Mouse (Mus musculus): ENCODE data around the gene Atp1a2.

DNA sequence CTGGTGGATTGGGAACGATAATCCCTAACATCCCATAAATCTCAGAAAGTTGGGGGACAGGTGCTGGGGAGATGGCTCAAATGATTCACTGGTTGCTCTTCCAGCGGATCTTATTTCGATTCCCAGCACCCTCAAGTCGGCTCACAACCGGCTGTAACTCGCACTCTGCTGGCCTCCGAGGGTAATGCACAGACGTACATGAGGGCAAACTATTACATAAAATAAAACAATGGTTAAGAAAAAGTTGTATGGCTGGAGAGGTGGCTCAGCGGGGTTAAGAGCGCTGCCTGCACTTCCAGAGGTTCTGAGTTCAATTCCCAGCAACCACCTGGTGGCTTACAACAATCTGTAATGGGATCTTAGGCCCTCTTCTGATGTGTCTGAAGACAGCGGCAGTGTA, 28.8 kb upstream of the Atp1a2 start:
- TF ChIP-seq CTCF (IDR thresholded peaks at IDR 0.05; ENCODE audit: low read depth) (no peak), EP300 (IDR thresholded peaks at IDR 0.05; ENCODE audit: low read depth) (no peak)
